Mouse (Mus musculus): ENCODE measurements around the gene Arl15. TPM values are rescaled to one million over a fixed set of nuclear protein-coding genes. Genes with fewer than 3 reads are reported as not detected.
A peak's percentile ranks its signal among the peaks of the same experiment; 100 is the strongest.

The Arl15 gene
- polyA plus RNA-seq, 1 experiment: 0.19 TPM

GRCm38 (mm10) chr13:113820176-113820575 is 25.9 kb downstream of the Arl15 start:
- H3K27me3 ChIP-seq (replicated peaks): no peaks in the 10 kb centered on the region
- no peak overlapping the region for H3K4me3 ChIP-seq (replicated peaks)
- H3K36me3 ChIP-seq (replicated peaks; ENCODE audit: low read length): peaks cover 22% of the 10 kb centered on the region
- peaks cover 46% of the 10 kb centered on the region for H3K4me1 ChIP-seq
- no peak for TF ChIP-seq GATA1 (IDR thresholded peaks at IDR 0.05; ENCODE audit: borderline replicate concordance, low read length)
- H3K9me3 ChIP-seq: no peaks in the 10 kb centered on the region

- Histone ChIP-seq H3K9me3 (no peaks in the 10 kb centered on the region), H3K4me3 (replicated peaks) (no peak overlapping the region), H3K36me3 (replicated peaks; ENCODE audit: low read length) (peaks cover 23% of the 10 kb centered on the region), H3K27me3 (replicated peaks) (no peaks in the 10 kb centered on the region), H3K4me1 (peaks cover 55% of the 10 kb centered on the region)
- TF ChIP-seq FLI1 (IDR thresholded peaks at IDR 0.05; ENCODE audit: low read length) (no peak), GATA1 (IDR thresholded peaks at IDR 0.05; ENCODE audit: borderline replicate concordance, low read length) (no peak)
Measured at GRCm38 (mm10) chr13:113821891-113822290, 27.6 kb downstream of the Arl15 start.

GRCm38 (mm10) chr13:113824027-113824426 is 29.7 kb downstream of the Arl15 start:
- Histone ChIP-seq H3K36me3 (replicated peaks; ENCODE audit: low read length) (peaks cover 21% of the 10 kb centered on the region), H3K27me3 (replicated peaks) (no peaks in the 10 kb centered on the region), H3K4me3 (replicated peaks) (no peak overlapping the region), H3K9me3 (no peaks in the 10 kb centered on the region), H3K4me1 (peaks cover 67% of the 10 kb centered on the region)
- TF ChIP-seq FLI1 (IDR thresholded peaks at IDR 0.05; ENCODE audit: low read length) (no peak), GATA1 (IDR thresholded peaks at IDR 0.05; ENCODE audit: borderline replicate concordance, low read length) (no peak)

GRCm38 (mm10) chr13:113828633-113829032 is 34.3 kb downstream of the Arl15 start:
- TF ChIP-seq FLI1 (IDR thresholded peaks at IDR 0.05; ENCODE audit: low read length) (no peak), GATA1 (IDR thresholded peaks at IDR 0.05; ENCODE audit: borderline replicate concordance, low read length) (no peak)
- H3K27me3 ChIP-seq (replicated peaks): no peaks in the 10 kb centered on the region

GRCm38 (mm10) chr13:113829079-113829478 is 34.8 kb downstream of the Arl15 start:
- 0 out of 3 replicates have a peak, but pooled peaks have one; percentile 47 for TF ChIP-seq GATA1 (IDR thresholded peaks at IDR 0.05; ENCODE audit: borderline replicate concordance, low read length)
- no peak for TF ChIP-seq FLI1 (IDR thresholded peaks at IDR 0.05; ENCODE audit: low read length)
- H3K4me1 ChIP-seq: peaks cover 82% of the 10 kb centered on the region

More at GRCm38 (mm10) chr13:113828633-113829032, 34.3 kb downstream of the Arl15 start:
- Histone ChIP-seq H3K4me3 (replicated peaks) (peak overlapping the region; percentile 10), H3K9me3 (peaks cover 15% of the 10 kb centered on the region), H3K4me1 (peaks cover 80% of the 10 kb centered on the region), H3K36me3 (replicated peaks; ENCODE audit: low read length) (peaks cover 38% of the 10 kb centered on the region)

GRCm38 (mm10) chr13:113830805-113831204 is 36.5 kb downstream of the Arl15 start:
- Histone ChIP-seq H3K9me3 (peaks cover 15% of the 10 kb centered on the region), H3K36me3 (replicated peaks; ENCODE audit: low read length) (peaks cover 29% of the 10 kb centered on the region), H3K4me1 (peaks cover 80% of the 10 kb centered on the region), H3K4me3 (replicated peaks) (no peak overlapping the region), H3K27me3 (replicated peaks) (no peaks in the 10 kb centered on the region)
- TF ChIP-seq GATA1 (IDR thresholded peaks at IDR 0.05; ENCODE audit: borderline replicate concordance, low read length) (no peak), FLI1 (IDR thresholded peaks at IDR 0.05; ENCODE audit: low read length) (no peak)

More at GRCm38 (mm10) chr13:113829079-113829478, 34.8 kb downstream of the Arl15 start:
- Histone ChIP-seq H3K4me3 (replicated peaks) (peak overlapping the region; percentile 10), H3K36me3 (replicated peaks; ENCODE audit: low read length) (peaks cover 38% of the 10 kb centered on the region), H3K9me3 (peaks cover 15% of the 10 kb centered on the region), H3K27me3 (replicated peaks) (no peaks in the 10 kb centered on the region)

- Histone ChIP-seq H3K4me3 (replicated peaks) (no peak overlapping the region), H3K4me1 (peaks cover 60% of the 10 kb centered on the region), H3K27me3 (replicated peaks) (no peaks in the 10 kb centered on the region), H3K9me3 (peaks cover 18% of the 10 kb centered on the region), H3K36me3 (replicated peaks; ENCODE audit: low read length) (peaks cover 28% of the 10 kb centered on the region)
- TF ChIP-seq GATA1 (IDR thresholded peaks at IDR 0.05; ENCODE audit: borderline replicate concordance, low read length) (no peak), FLI1 (IDR thresholded peaks at IDR 0.05; ENCODE audit: low read length) (no peak)
Measured at GRCm38 (mm10) chr13:113832947-113833346, 38.6 kb downstream of the Arl15 start.

GRCm38 (mm10) chr13:113835921-113836320 is 41.6 kb downstream of the Arl15 start:
- no peaks in the 10 kb centered on the region for H3K27me3 ChIP-seq (replicated peaks)
- H3K4me3 ChIP-seq (replicated peaks): no peak overlapping the region
- H3K4me1 ChIP-seq: peaks cover 30% of the 10 kb centered on the region
- H3K9me3 ChIP-seq: peaks cover 28% of the 10 kb centered on the region
- TF ChIP-seq FLI1 (IDR thresholded peaks at IDR 0.05; ENCODE audit: low read length): no peak
- TF ChIP-seq GATA1 (IDR thresholded peaks at IDR 0.05; ENCODE audit: borderline replicate concordance, low read length): no peak
- H3K36me3 ChIP-seq (replicated peaks; ENCODE audit: low read length): peaks cover 39% of the 10 kb centered on the region

- TF ChIP-seq FLI1 (IDR thresholded peaks at IDR 0.05; ENCODE audit: low read length) (no peak), GATA1 (IDR thresholded peaks at IDR 0.05; ENCODE audit: borderline replicate concordance, low read length) (no peak)
- Histone ChIP-seq H3K4me3 (replicated peaks) (no peak overlapping the region), H3K27me3 (replicated peaks) (no peaks in the 10 kb centered on the region), H3K9me3 (peaks cover 16% of the 10 kb centered on the region), H3K4me1 (peaks cover 18% of the 10 kb centered on the region), H3K36me3 (replicated peaks; ENCODE audit: low read length) (peaks cover 28% of the 10 kb centered on the region)
Measured at GRCm38 (mm10) chr13:113838601-113839576, 44.6 kb downstream of the Arl15 start.

GRCm38 (mm10) chr13:113840421-113840820 is 46.1 kb downstream of the Arl15 start:
- no peaks in the 10 kb centered on the region for H3K27me3 ChIP-seq (replicated peaks)
- H3K36me3 ChIP-seq (replicated peaks; ENCODE audit: low read length): peaks cover 28% of the 10 kb centered on the region
- H3K4me1 ChIP-seq: peaks cover 24% of the 10 kb centered on the region
- TF ChIP-seq GATA1 (IDR thresholded peaks at IDR 0.05; ENCODE audit: borderline replicate concordance, low read length) (no peak), FLI1 (IDR thresholded peaks at IDR 0.05; ENCODE audit: low read length) (no peak)
- H3K4me3 ChIP-seq (replicated peaks): no peak overlapping the region
- peaks cover 16% of the 10 kb centered on the region for H3K9me3 ChIP-seq
